Mouse (Mus musculus) forebrain, embryonic 10.5 days (tissue): ENCODE results near the gene Ttll12. TPM values are rescaled to one million over a fixed set of nuclear protein-coding genes. Genes with fewer than 3 reads are reported as not detected.
A peak's percentile ranks its signal among the peaks of the same experiment; 100 is the strongest.

Experiments
- DNase-seq: peaks from one replicate; pipeline ENCODE4 v3.0.0-alpha.2; 2017; ENCODE audit warnings: low spot score; ENCODE audit errors: extremely low spot score
- H3K27ac ChIP-seq: fragments of 300-500 bp; sonication (generic); 2 replicates; pipeline ENCODE4 v1.5.1; 2016; ENCODE audit warnings: mild to moderate bottlenecking
- H3K27me3 ChIP-seq: fragments of 300-500 bp; sonication (generic); 2 replicates; pipeline ENCODE4 v1.6.1; 2016; ENCODE audit warnings: mild to moderate bottlenecking; ENCODE audit not compliant: poor library complexity, severe bottlenecking
- H3K36me3 ChIP-seq: fragments of 300-500 bp; sonication (generic); replicated peaks from 2 replicates; pipeline ENCODE4 v1.6.1; 2016; ENCODE audit warnings: mild to moderate bottlenecking, moderate library complexity
- H3K4me1 ChIP-seq: fragments of 300-500 bp; sonication (generic); 2 replicates; pipeline ENCODE4 v1.6.1; 2016
- H3K4me3 ChIP-seq: fragments of 300-500 bp; sonication (generic); 2 replicates; pipeline ENCODE4 v1.5.1; 2016; ENCODE audit warnings: mild to moderate bottlenecking, moderate library complexity
- H3K9me3 ChIP-seq: fragments of 300-500 bp; sonication (generic); 2 replicates; pipeline ENCODE4 v1.6.1; 2016; ENCODE audit warnings: mild to moderate bottlenecking, moderate library complexity
- WGBS: fragments of 180-500 bp; shearing (Covaris S2); methylation state at CpG from one replicate; pipeline ENCODE4 v1.1.7; 2016; 5-methylcytosine and 5-hydroxymethylcytosine counted together
- polyA plus RNA-seq: library from polyadenylated mRNA; unstranded; fragments of >200 nt; fragmentation: Nextera tagmentation; extraction: Ambion mirVana; gene quantifications from 2 replicates; pipeline ENCODE4 v1.2.1, GENCODE M21; 2016

Gene Ttll12
- polyA plus RNA-seq = 64.6 and 65.7 TPM in 2 replicates

GRCm38 (mm10) chr15:83594513-83595363 is at the start of gene Ttll12:
Ttll12 (minus strand) TSS chr15:83595157.
- H3K9me3 ChIP-seq = no peaks in the 10 kb centered on the region
- H3K36me3 ChIP-seq = peaks cover 26% of the 10 kb centered on the region
- peak within 1 kb of the TSS; percentile 95 for H3K4me3 ChIP-seq
- H3K4me1 ChIP-seq = peaks cover 33% of the 10 kb centered on the region
- peak; percentile 93 for DNase-seq
- peak within 1 kb of the TSS; percentile 92 for H3K27ac ChIP-seq
- no peaks in the 10 kb centered on the region for H3K27me3 ChIP-seq
- under 1% methylated on average over 68 of the region's 68 CpGs for WGBS

- Histone ChIP-seq H3K9me3 (no peaks in the 10 kb centered on the region), H3K27me3 (no peaks in the 10 kb centered on the region), H3K4me1 (peaks cover 27% of the 10 kb centered on the region), H3K4me3 (no peak overlapping the region), H3K36me3 (peaks cover 70% of the 10 kb centered on the region), H3K27ac (no peak overlapping the region)
- no peak for DNase-seq
- 97% methylated on average over 6 of the region's 6 CpGs for WGBS
Observed at GRCm38 (mm10) chr15:83642518-83642917, 47.6 kb upstream of the Ttll12 start.

- no peak overlapping the region for H3K4me3 ChIP-seq
- no peaks in the 10 kb centered on the region for H3K27me3 ChIP-seq
- peaks cover 27% of the 10 kb centered on the region for H3K4me1 ChIP-seq
- H3K27ac ChIP-seq = peak overlapping the region; percentile 49; the same call in 1 of the 2 replicates
- peaks cover 69% of the 10 kb centered on the region for H3K36me3 ChIP-seq
- H3K9me3 ChIP-seq = no peaks in the 10 kb centered on the region
- 66% methylated on average over 4 of the region's 4 CpGs for WGBS
- no peak for DNase-seq
Observed at GRCm38 (mm10) chr15:83640208-83640607, 45.3 kb upstream of the Ttll12 start.

GRCm38 (mm10) chr15:83639160-83639559 is 44.2 kb upstream of the Ttll12 start:
- Histone ChIP-seq H3K36me3 (peaks cover 69% of the 10 kb centered on the region), H3K4me3 (no peak overlapping the region), H3K27ac (peak overlapping the region; percentile 49), H3K27me3 (no peaks in the 10 kb centered on the region), H3K9me3 (no peaks in the 10 kb centered on the region), H3K4me1 (peaks cover 27% of the 10 kb centered on the region)
- WGBS = 57% methylated on average over 3 of the region's 3 CpGs
- DNase-seq = peak; percentile 29

- Histone ChIP-seq H3K27me3 (no peaks in the 10 kb centered on the region), H3K9me3 (no peaks in the 10 kb centered on the region), H3K4me1 (peaks cover 27% of the 10 kb centered on the region), H3K36me3 (peaks cover 69% of the 10 kb centered on the region), H3K27ac (0 out of 2 replicates have a peak overlapping the region, but pooled peaks have one; percentile 31), H3K4me3 (no peak overlapping the region)
- WGBS = 83% methylated on average over 20 of the region's 20 CpGs
- DNase-seq = no peak
Observed at GRCm38 (mm10) chr15:83638196-83638899, 43.4 kb upstream of the Ttll12 start.

- DNase-seq = no peak
- no peak overlapping the region for H3K27ac ChIP-seq
- peaks cover 27% of the 10 kb centered on the region for H3K4me1 ChIP-seq
- WGBS = 82% methylated on average over 6 of the region's 6 CpGs
- no peak overlapping the region for H3K4me3 ChIP-seq
- H3K36me3 ChIP-seq = peaks cover 71% of the 10 kb centered on the region
- H3K27me3 ChIP-seq = no peaks in the 10 kb centered on the region
- H3K9me3 ChIP-seq = no peaks in the 10 kb centered on the region
Observed at GRCm38 (mm10) chr15:83636759-83637158, 41.8 kb upstream of the Ttll12 start.

- Histone ChIP-seq H3K36me3 (peaks cover 83% of the 10 kb centered on the region), H3K27ac (no peak overlapping the region), H3K9me3 (peaks cover 4% of the 10 kb centered on the region), H3K27me3 (no peaks in the 10 kb centered on the region), H3K4me1 (peaks cover 20% of the 10 kb centered on the region), H3K4me3 (no peak overlapping the region)
- no peak for DNase-seq
- WGBS = 59% methylated on average over 3 of the region's 3 CpGs
Observed at GRCm38 (mm10) chr15:83635251-83635650, 40.3 kb upstream of the Ttll12 start.

GRCm38 (mm10) chr15:83634076-83634475 is 39.1 kb upstream of the Ttll12 start:
- 33% methylated on average over 1 of the region's 1 CpGs for WGBS

GRCm38 (mm10) chr15:83631071-83631470 is 36.1 kb upstream of the Ttll12 start:
- WGBS = 81% methylated on average over 7 of the region's 7 CpGs
- no peaks in the 10 kb centered on the region for H3K4me1 ChIP-seq
- peaks cover 97% of the 10 kb centered on the region for H3K36me3 ChIP-seq
- DNase-seq = no peak
- H3K27me3 ChIP-seq = no peaks in the 10 kb centered on the region
- H3K27ac ChIP-seq = no peak overlapping the region
- H3K4me3 ChIP-seq = no peak overlapping the region
- H3K9me3 ChIP-seq = peaks cover 11% of the 10 kb centered on the region

More at GRCm38 (mm10) chr15:83634076-83634475, 39.1 kb upstream of the Ttll12 start:
- no peaks in the 10 kb centered on the region for H3K27me3 ChIP-seq
- peaks cover 8% of the 10 kb centered on the region for H3K4me1 ChIP-seq
- peaks cover 95% of the 10 kb centered on the region for H3K36me3 ChIP-seq
- DNase-seq = no peak
- H3K4me3 ChIP-seq = no peak overlapping the region
- no peak overlapping the region for H3K27ac ChIP-seq
- H3K9me3 ChIP-seq = peaks cover 11% of the 10 kb centered on the region

GRCm38 (mm10) chr15:83629716-83630115 is 34.8 kb upstream of the Ttll12 start:
- H3K27ac ChIP-seq = no peak overlapping the region
- H3K4me3 ChIP-seq = no peak overlapping the region
- no peaks in the 10 kb centered on the region for H3K27me3 ChIP-seq
- peaks cover 11% of the 10 kb centered on the region for H3K9me3 ChIP-seq
- WGBS = 71% methylated on average over 3 of the region's 3 CpGs
- DNase-seq = no peak
- H3K4me1 ChIP-seq = no peaks in the 10 kb centered on the region
- peaks cover 97% of the 10 kb centered on the region for H3K36me3 ChIP-seq

- Histone ChIP-seq H3K4me3 (no peak overlapping the region), H3K4me1 (no peaks in the 10 kb centered on the region), H3K36me3 (peaks cover 89% of the 10 kb centered on the region), H3K9me3 (peaks cover 11% of the 10 kb centered on the region), H3K27me3 (no peaks in the 10 kb centered on the region), H3K27ac (no peak overlapping the region)
- DNase-seq = no peak
- WGBS = 97% methylated on average over 2 of the region's 2 CpGs
Observed at GRCm38 (mm10) chr15:83626142-83626645, 31.2 kb upstream of the Ttll12 start.

- Histone ChIP-seq H3K9me3 (no peaks in the 10 kb centered on the region), H3K4me1 (no peaks in the 10 kb centered on the region), H3K27me3 (no peaks in the 10 kb centered on the region), H3K27ac (no peak overlapping the region), H3K36me3 (peaks cover 97% of the 10 kb centered on the region), H3K4me3 (no peak overlapping the region)
- DNase-seq = no peak
- WGBS = 93% methylated on average over 3 of the region's 3 CpGs
Observed at GRCm38 (mm10) chr15:83615245-83615644, 20.3 kb upstream of the Ttll12 start.
